Mouse (Mus musculus) kidney, postnatal 0 days (tissue): ENCODE results near the gene Hid1. TPM values are rescaled to one million over a fixed set of nuclear protein-coding genes. Genes with fewer than 3 reads are reported as not detected.

Source experiments
- ATAC-seq: fragments of 200-750 bp; cut with Nextera tagmentation; replicated peaks from 2 replicates; pipeline ENCODE4 v1.8.0; 2017; ENCODE audit warnings: low read depth, moderate number of reproducible peaks, moderate TSS enrichment, moderate library complexity; ENCODE audit not compliant: low FRiP score
- DNase-seq: peaks from one replicate; pipeline ENCODE4 v3.0.0-alpha.2; 2016; ENCODE audit warnings: low spot score
- H3K27ac ChIP-seq: fragments of 300-500 bp; sonication (generic); 2 replicates; pipeline ENCODE4 v1.5.1; 2014; ENCODE audit warnings: mild to moderate bottlenecking
- H3K27me3 ChIP-seq: fragments of 300-500 bp; sonication (generic); 2 replicates; pipeline ENCODE4 v1.6.1; 2014; ENCODE audit warnings: low read length, mixed read lengths; ENCODE audit not compliant: insufficient read depth
- H3K36me3 ChIP-seq: fragments of 300-500 bp; sonication (generic); 2 replicates; pipeline ENCODE4 v1.6.1; 2014; ENCODE audit warnings: low read length, mixed read lengths; ENCODE audit not compliant: insufficient read depth
- H3K4me1 ChIP-seq: fragments of 300-500 bp; sonication (generic); replicated peaks from 2 replicates; pipeline ENCODE4 v1.6.1; 2014; ENCODE audit warnings: antibody characterized with exemption, low read length, mixed read lengths; ENCODE audit not compliant: insufficient read depth
- H3K4me2 ChIP-seq: fragments of 300-500 bp; sonication (generic); 2 replicates; pipeline ENCODE4 v1.6.1; 2014; ENCODE audit warnings: mild to moderate bottlenecking, low read length, moderate library complexity, mixed read lengths
- H3K4me3 ChIP-seq: fragments of 300-500 bp; sonication (generic); replicated peaks from 2 replicates; pipeline ENCODE4 v1.5.1; 2014; ENCODE audit warnings: low read depth, low read length
- H3K9ac ChIP-seq: fragments of 300-500 bp; sonication (generic); 2 replicates; pipeline ENCODE4 v1.6.1; 2014; ENCODE audit warnings: low read depth, low read length
- H3K9me3 ChIP-seq: fragments of 300-500 bp; sonication (generic); replicated peaks from 2 replicates; pipeline ENCODE4 v1.6.1; 2016; ENCODE audit warnings: low read length, inconsistent platforms, mixed read lengths
- CTCF ChIP-seq: IDR thresholded peaks from 2 replicates; pipeline ENCODE4 v1.5.1; 2016; ENCODE audit warnings: antibody characterized with exemption, low read depth, mild to moderate bottlenecking, moderate library complexity
- WGBS: fragments of 180-500 bp; shearing (Covaris S2); extraction: QIAGEN DNeasy Blood & Tissue Kit; methylation state at CpG from one replicate; pipeline ENCODE4 v1.1.7; 2014; 5-methylcytosine and 5-hydroxymethylcytosine counted together
- polyA plus RNA-seq: library from polyadenylated mRNA; unstranded; fragments of >200 nt; fragmentation: Nextera tagmentation; extraction: Ambion mirVana; gene quantifications from 2 replicates; pipeline ENCODE4 v1.2.1, GENCODE M21; 2015

Hid1 gene
- polyA plus RNA-seq, 1 experiment from 2014 or later, result 4.5 TPM

DNA sequence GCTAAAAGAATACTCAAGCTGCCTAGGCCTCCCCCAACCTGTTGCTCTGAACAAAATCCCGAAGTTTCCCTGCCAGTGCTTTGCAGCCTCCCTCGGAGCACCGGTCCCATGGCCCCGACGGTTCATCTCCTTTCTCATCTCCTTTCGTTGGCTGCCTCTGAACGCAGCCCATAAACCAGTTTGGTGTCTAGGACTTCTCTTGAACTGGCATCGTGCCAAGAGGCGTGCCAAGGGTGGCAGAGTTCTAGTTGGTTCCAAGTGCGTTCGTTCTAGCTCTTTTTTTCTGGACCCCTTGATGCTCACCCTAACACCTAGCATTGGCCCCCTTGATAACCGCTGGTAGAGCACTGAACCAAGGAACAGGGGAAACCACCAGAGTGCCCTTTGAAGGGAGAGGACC lies 32.3 kb downstream of the Hid1 start:
- H3K27me3 ChIP-seq, result peaks cover 22% of the 10 kb centered on the region
- ATAC-seq (no peak), DNase-seq (no peak)
- no peak overlapping the region for H3K27ac ChIP-seq
- no peak overlapping the region for H3K4me2 ChIP-seq
- H3K9ac ChIP-seq, result no peak overlapping the region
- no peaks in the 10 kb centered on the region for H3K36me3 ChIP-seq
- H3K9me3 ChIP-seq, result no peaks in the 10 kb centered on the region
- WGBS, result 59% methylated on average over 12 of the region's 12 CpGs
- H3K4me1 ChIP-seq, result no peaks in the 10 kb centered on the region
- no peak for TF ChIP-seq CTCF
- no peak overlapping the region for H3K4me3 ChIP-seq

DNA sequence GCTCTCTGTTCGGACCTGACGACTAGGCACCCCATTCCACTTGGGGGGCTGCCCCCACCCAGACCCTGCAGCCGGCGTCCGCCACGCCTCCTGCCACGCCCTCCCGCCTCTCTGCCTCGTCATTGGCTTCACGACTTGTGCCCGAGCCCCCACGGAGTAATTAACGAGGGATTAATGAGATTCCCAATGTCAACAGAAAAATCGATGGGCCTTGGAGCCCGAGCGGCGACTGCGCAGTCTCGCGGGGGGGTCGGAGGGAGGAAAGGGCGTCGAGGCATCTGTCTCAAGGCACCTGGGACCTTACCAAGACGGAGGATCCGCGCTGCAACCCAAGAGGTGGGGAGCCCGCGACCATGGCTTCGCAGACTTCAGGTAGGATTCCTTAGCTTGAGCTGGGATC lies 33.0 kb downstream of the Hid1 start, which contains the start of gene Otop3:
Otop3 (plus strand) TSS at position 201 of the 400 bp plus-strand sequence.
- Histone ChIP-seq H3K4me2 (no peak within 1 kb of the TSS), H3K4me3 (no peak within 1 kb of the TSS), H3K27me3 (peaks cover 22% of the 10 kb centered on the region), H3K4me1 (no peaks in the 10 kb centered on the region), H3K27ac (no peak within 1 kb of the TSS), H3K9me3 (no peaks in the 10 kb centered on the region), H3K9ac (no peak within 1 kb of the TSS), H3K36me3 (no peaks in the 10 kb centered on the region)
- no peak for TF ChIP-seq CTCF
- no peak for DNase-seq
- 5% methylated on average over 29 of the region's 29 CpGs for WGBS
- no peak for ATAC-seq

DNA sequence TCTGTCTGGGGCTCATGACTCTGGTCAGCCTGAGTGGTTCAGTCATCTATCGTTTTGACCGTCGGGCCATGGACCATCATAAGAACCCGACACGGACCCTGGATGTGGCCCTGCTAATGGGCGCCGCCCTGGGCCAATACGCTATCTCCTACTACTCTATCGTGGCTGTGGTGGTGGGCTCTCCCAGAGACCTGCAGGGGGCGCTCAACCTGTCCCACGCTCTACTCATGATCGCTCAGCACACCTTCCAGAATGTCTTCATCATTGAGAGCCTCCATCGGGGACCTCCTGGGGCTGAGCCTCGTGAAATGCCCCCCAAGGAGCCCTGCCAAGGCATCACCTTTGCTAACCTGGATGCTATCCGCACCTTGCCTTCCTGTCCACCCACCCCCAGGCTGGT lies 38.2 kb downstream of the Hid1 start:
- Histone ChIP-seq H3K27ac (no peak overlapping the region), H3K9me3 (no peaks in the 10 kb centered on the region), H3K36me3 (no peaks in the 10 kb centered on the region), H3K4me3 (no peak overlapping the region), H3K9ac (no peak overlapping the region), H3K4me2 (no peak overlapping the region), H3K27me3 (peaks cover 11% of the 10 kb centered on the region; the same call in 1 of the 2 replicates), H3K4me1 (no peaks in the 10 kb centered on the region)
- WGBS, result 73% methylated on average over 15 of the region's 15 CpGs
- ATAC-seq (no peak), DNase-seq (no peak)
- TF ChIP-seq CTCF, result peak; percentile 15; the same call in 1 of the 2 replicates

DNA sequence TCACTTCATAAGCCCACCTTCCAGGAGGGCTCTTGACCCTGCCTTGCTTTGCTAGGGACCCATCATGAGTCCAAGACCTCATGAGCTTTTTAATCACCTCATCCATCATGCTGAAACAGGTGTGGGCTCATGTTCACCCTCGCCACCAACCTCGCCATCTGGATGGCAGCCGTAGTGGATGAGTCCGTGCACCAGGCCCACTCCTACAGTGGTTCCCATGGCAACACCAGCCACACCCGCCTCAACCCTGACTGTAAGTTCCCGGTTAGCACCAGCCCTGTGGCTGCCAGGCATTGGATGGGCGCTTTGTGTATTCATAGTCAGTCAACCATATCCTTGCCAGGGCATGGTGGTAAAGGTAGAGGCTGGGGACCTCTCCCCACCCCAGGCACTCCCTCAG lies 40.8 kb downstream of the Hid1 start:
- Histone ChIP-seq H3K27ac (no peak overlapping the region), H3K4me2 (no peak overlapping the region), H3K4me3 (no peak overlapping the region), H3K27me3 (peaks cover 29% of the 10 kb centered on the region), H3K36me3 (no peaks in the 10 kb centered on the region), H3K4me1 (no peaks in the 10 kb centered on the region), H3K9ac (no peak overlapping the region), H3K9me3 (no peaks in the 10 kb centered on the region)
- DNase-seq, result no peak
- no peak for TF ChIP-seq CTCF
- 0 out of 2 replicates have a peak, but pooled peaks have one; percentile 19 for ATAC-seq
- WGBS, result 47% methylated on average over 7 of the region's 7 CpGs

DNA sequence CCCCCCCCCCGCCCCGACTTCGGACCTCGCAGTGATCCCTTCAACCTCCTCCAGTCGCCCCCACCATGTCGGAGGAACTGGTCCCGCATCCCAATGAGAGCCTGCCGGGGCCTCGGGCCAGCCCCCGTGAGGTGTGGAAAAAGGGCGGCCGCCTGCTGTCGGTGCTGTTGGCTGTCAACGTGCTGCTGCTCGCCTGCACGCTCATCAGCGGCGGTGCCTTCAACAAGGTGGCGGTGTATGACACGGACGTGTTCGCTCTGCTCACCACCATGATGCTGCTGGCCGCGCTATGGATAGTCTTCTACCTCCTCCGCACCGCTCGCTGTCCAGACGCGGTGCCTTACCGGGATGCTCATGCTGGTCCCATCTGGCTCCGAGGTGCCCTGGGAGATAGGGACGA lies 44.2 kb downstream of the Hid1 start:
- Histone ChIP-seq H3K27me3 (peaks cover 62% of the 10 kb centered on the region), H3K4me1 (no peaks in the 10 kb centered on the region; the same call in 1 of the 2 replicates), H3K4me3 (no peak overlapping the region), H3K4me2 (no peak overlapping the region), H3K9me3 (no peaks in the 10 kb centered on the region), H3K36me3 (no peaks in the 10 kb centered on the region), H3K9ac (no peak overlapping the region), H3K27ac (no peak overlapping the region)
- WGBS, result 16% methylated on average over 32 of the region's 32 CpGs
- no peak for TF ChIP-seq CTCF
- no peak for DNase-seq
- ATAC-seq, result no peak

DNA sequence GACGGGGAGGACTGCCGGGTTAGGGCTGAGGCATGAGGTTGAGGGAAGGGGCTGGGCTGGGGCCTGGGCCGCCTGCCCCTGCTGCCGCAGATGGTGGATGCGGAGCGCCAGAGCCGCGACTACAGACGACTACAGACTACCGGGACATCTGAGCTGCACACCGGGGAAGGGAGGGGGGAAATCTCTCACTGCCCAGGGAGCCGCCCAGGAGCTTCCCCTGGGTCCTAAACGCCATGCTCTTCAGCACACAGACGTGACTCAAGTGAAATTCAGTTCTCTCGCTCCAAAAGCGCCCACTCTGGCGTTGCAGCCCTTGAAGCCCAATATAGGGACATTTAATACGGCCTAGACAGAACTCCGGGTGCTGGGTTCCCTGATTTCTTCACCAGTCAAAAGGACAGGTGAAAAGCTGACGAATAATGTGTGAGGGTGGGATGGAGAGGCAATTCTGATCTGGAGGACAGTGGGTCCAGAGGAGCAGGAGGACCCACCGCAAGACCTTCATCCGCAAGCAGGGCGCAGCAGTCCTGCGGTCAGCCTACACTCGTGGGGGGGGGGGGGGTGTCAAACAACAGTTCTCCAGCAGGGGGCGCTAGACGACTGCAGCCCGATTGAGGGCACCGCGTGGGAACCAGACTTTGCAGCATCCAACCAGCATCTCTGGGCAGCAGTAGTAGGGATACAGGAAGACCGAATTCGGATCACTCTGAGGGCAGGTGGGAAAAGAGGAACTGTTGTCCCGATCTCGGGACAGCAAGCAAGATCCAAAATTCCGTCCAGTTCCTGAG lies 45.5 kb downstream of the Hid1 start, which contains the start of gene Ush1g:
Ush1g (minus strand) TSS at position 136 of the 788 bp plus-strand sequence.
- no peak within 1 kb of the TSS for H3K4me3 ChIP-seq
- peak; percentile 89 for TF ChIP-seq CTCF
- H3K9me3 ChIP-seq, result no peaks in the 10 kb centered on the region
- H3K4me2 ChIP-seq, result no peak within 1 kb of the TSS
- peaks cover 72% of the 10 kb centered on the region for H3K27me3 ChIP-seq
- H3K36me3 ChIP-seq, result no peaks in the 10 kb centered on the region
- 3% methylated on average over 35 of the region's 35 CpGs for WGBS
- no peak within 1 kb of the TSS for H3K27ac ChIP-seq
- ATAC-seq (0 out of 2 replicates have a peak, but pooled peaks have one; percentile 8), DNase-seq (peak; percentile 77)
- H3K9ac ChIP-seq, result no peak within 1 kb of the TSS
- H3K4me1 ChIP-seq, result no peaks in the 10 kb centered on the region; the same call in 1 of the 2 replicates
